Mouse (Mus musculus) liver, embryonic 14.5 days (tissue): ENCODE data around the gene Fbln1.

Experiments used
- CTCF ChIP-seq: IDR thresholded peaks from 2 replicates; pipeline ENCODE4 v1.5.1; 2016; ENCODE audit warnings: antibody characterized with exemption, low read depth, control low read depth
- EP300 ChIP-seq: IDR thresholded peaks from 2 replicates; pipeline ENCODE4 v1.6.1; 2016; ENCODE audit warnings: antibody characterized with exemption, low read depth

DNA sequence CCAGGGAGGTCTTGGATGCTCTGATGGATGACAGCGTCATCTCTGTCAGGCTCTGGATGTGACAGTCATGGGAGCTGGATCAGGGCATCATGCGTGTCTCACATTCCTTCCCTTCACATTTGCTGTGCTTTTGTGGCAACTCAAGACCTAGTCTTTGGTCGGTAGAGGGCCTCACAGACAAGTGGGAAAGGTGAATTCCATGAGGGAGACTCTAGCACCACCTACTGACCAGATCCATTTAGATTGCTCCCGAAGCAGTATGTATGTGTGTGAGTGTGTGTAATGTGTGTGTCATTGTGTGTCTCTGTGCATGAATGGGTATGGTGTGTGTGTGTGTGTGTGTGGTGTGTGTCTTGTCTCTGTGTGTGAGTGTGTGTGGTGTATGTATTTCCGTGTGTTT is 43.5 kb downstream of the Fbln1 start:
- TF ChIP-seq CTCF (peak; percentile 79), EP300 (no peak)
